Mouse (Mus musculus) layer of hippocampus, postnatal 25 days (tissue): Measurements from ENCODE around the gene 1700080E11Rik. TPM values are rescaled to one million over a fixed set of nuclear protein-coding genes. Genes with fewer than 3 reads are reported as not detected.
A peak's percentile ranks its signal among the peaks of the same experiment; 100 is the strongest.
"Not testable (repeated sequence)": the region's sequence is repeated elsewhere in the genome, so short reads cannot be mapped to it uniquely, and the experiment has no call there.

Source experiments
- DNase-seq, 2 experiments: peaks; one replicate each; pipeline ENCODE4 v3.0.0; 2022; ENCODE audit warnings: mixed read lengths in 2 of 2, low spot score in 1 of 2; ENCODE audit errors: extremely low spot score in 1 of 2
- total RNA-seq, 2 experiments: library from RNA; stranded (reverse); gene quantifications; 2 replicates each; pipeline ENCODE4 v1.2.3; 2021

1700080E11Rik gene
- not detected for total RNA-seq

GRCm38 (mm10) chr9:105144992-105145391 lies at the start of gene 1700080E11Rik:
Gene 1700080E11Rik (minus strand): TSS chr9:105145092.
- DNase-seq: no peak

- DNase-seq: no peak
Measured at GRCm38 (mm10) chr9:105186725-105187124, 41.8 kb upstream of the 1700080E11Rik start.

- DNase-seq: no peak
Measured at GRCm38 (mm10) chr9:105182392-105182791, 37.5 kb upstream of the 1700080E11Rik start.

- DNase-seq: no peak
Measured at GRCm38 (mm10) chr9:105139204-105139603, 5.7 kb downstream of the 1700080E11Rik start.

- DNase-seq: no peak
Measured at GRCm38 (mm10) chr9:105136404-105136803, 8.5 kb downstream of the 1700080E11Rik start.

- DNase-seq: no peak
Measured at GRCm38 (mm10) chr9:105134536-105134935, 10.4 kb downstream of the 1700080E11Rik start.

- DNase-seq: no peak
Measured at GRCm38 (mm10) chr9:105132002-105132367, 12.9 kb downstream of the 1700080E11Rik start.

GRCm38 (mm10) chr9:105131253-105132001 lies 13.5 kb downstream of the 1700080E11Rik start, which contains the start of gene Nudt16:
Gene Nudt16 (minus strand): TSS chr9:105131824.
- peak; percentile 68 to 77 for DNase-seq

- DNase-seq: no peak
Measured at GRCm38 (mm10) chr9:105130331-105130730, 14.6 kb downstream of the 1700080E11Rik start.

- not testable (repeated sequence) for DNase-seq
Measured at GRCm38 (mm10) chr9:105125206-105125605, 19.7 kb downstream of the 1700080E11Rik start.

- DNase-seq: no peak
Measured at GRCm38 (mm10) chr9:105103893-105104292, 41.0 kb downstream of the 1700080E11Rik start.

- no peak for DNase-seq
Measured at GRCm38 (mm10) chr9:105101911-105102310, 43.0 kb downstream of the 1700080E11Rik start.

- no peak for DNase-seq
Measured at GRCm38 (mm10) chr9:105100807-105101570, 43.9 kb downstream of the 1700080E11Rik start.

Other genes starting within 250 kb of the 1700080E11Rik start
- gene Mrpl3, start 91.9 kb downstream of the 1700080E11Rik start, total RNA-seq: 10 to 100 TPM; 72.7 to 83.1 TPM
- 10 to 100 TPM; 16.1 to 19.7 TPM for gene Nudt16, start 13.3 kb downstream of the 1700080E11Rik start, total RNA-seq